Mouse (Mus musculus) E14TG2a.4 (cell line): ENCODE measurements at regions not wholly inside any gene's neighbourhood (a gene's known extent, or its start where the extent isn't known, plus 50 kb on each side); places are given as distances from the start of the nearest gene placed in this dataset.

ENCODE experiments used
- CTCF ChIP-seq: conservative IDR thresholded peaks from 2 replicates; pipeline ENCODE4 v1.5.1; 2014; ENCODE audit warnings: low read length
- POU5F1 ChIP-seq: IDR thresholded peaks from 2 replicates; pipeline ENCODE4 v1.6.1; 2014; ENCODE audit warnings: low read length, borderline replicate concordance

GRCm38 (mm10) chr8:87199461-87200131 lies 272.8 kb downstream of the Cbln1 start:
- TF ChIP-seq CTCF (no peak), POU5F1 (no peak)
